Mouse (Mus musculus) CD4-positive, CD25-positive, alpha-beta regulatory T cell, adult 9 weeks (primary cell): ENCODE measurements around the gene Mterf1a. TPM values are rescaled to one million over a fixed set of nuclear protein-coding genes. Genes with fewer than 3 reads are reported as not detected.

Source experiments
- polyA plus RNA-seq: library from polyadenylated mRNA; unstranded; fragments of 100-300 nt; shearing (Covaris generic); gene quantifications from one replicate; pipeline ENCODE4 v1.2.1, GENCODE M21; 2017

Gene Mterf1a
- 26.9 TPM for polyA plus RNA-seq

GRCm38 (mm10) chr5:3893459-3894293 is at the start of gene Mterf1a:
TSS of gene Mterf1a (minus strand) at chr5:3893933.

GRCm38 (mm10) chr5:3927801-3928689 is 34.3 kb upstream of the Mterf1a start, which contains the start of gene Akap9:
TSS of gene Akap9 (plus strand) at chr5:3928054.

GRCm38 (mm10) chr5:3845026-3845425 is 48.7 kb downstream of the Mterf1a start, which contains the start of gene Lrrd1:
TSS of gene Lrrd1 (plus strand) at chr5:3845173.

Other genes starting within 250 kb of the Mterf1a start
- gene Tmbim7, start 242.8 kb downstream of the Mterf1a start, polyA plus RNA-seq = not detected
- 7.2 TPM for gene Gatad1, start 236.7 kb downstream of the Mterf1a start, polyA plus RNA-seq
- gene Ankib1, start 91.0 kb downstream of the Mterf1a start, polyA plus RNA-seq = 8.6 TPM
- 96.1 TPM for gene Krit1, start 90.7 kb downstream of the Mterf1a start, polyA plus RNA-seq
- gene Lrrd1, start 48.8 kb downstream of the Mterf1a start, polyA plus RNA-seq = 0.25 TPM
- gene Akap9, start 34.1 kb upstream of the Mterf1a start, polyA plus RNA-seq = 168 TPM
- gene Cyp51, start 210.8 kb upstream of the Mterf1a start, polyA plus RNA-seq = 50.0 TPM